Mouse (Mus musculus) thymus, adult 2 months (tissue): Measurements from ENCODE around the gene Mepe. TPM values are rescaled to one million over a fixed set of nuclear protein-coding genes. Genes with fewer than 3 reads are reported as not detected.

Experiments used
- DNase-seq: peaks from one replicate; pipeline ENCODE4 v3.0.0; 2021
- H3K27ac ChIP-seq: fragments of 200-500 bp; 2 replicates; pipeline ENCODE4 v1.5.1; 2012; ENCODE audit warnings: low read length, control low read depth; ENCODE audit not compliant: control insufficient read depth, insufficient read depth
- H3K27me3 ChIP-seq: fragments of 200-500 bp; 2 replicates; pipeline ENCODE4 v1.6.1; 2012; ENCODE audit warnings: mild to moderate bottlenecking, low read length, moderate library complexity, mixed read lengths; ENCODE audit not compliant: control insufficient read depth, insufficient read depth
- H3K36me3 ChIP-seq: fragments of 200-500 bp; 2 replicates; pipeline ENCODE4 v1.6.1; 2012; ENCODE audit warnings: mild to moderate bottlenecking, low read length, moderate library complexity; ENCODE audit not compliant: control insufficient read depth, insufficient read depth
- H3K4me1 ChIP-seq: fragments of 200-500 bp; replicated peaks from 2 replicates; pipeline ENCODE4 v1.6.1; 2012; ENCODE audit warnings: low read length; ENCODE audit not compliant: control insufficient read depth, insufficient read depth
- H3K4me3 ChIP-seq: fragments of 200-500 bp; 2 replicates; pipeline ENCODE4 v1.5.1; 2012; ENCODE audit warnings: mild to moderate bottlenecking, low read length, control low read depth, moderate library complexity; ENCODE audit not compliant: control insufficient read depth, insufficient read depth
- CTCF ChIP-seq: fragments of 200-500 bp; IDR thresholded peaks from 2 replicates; pipeline ENCODE4 v1.5.1; 2012; ENCODE audit warnings: mild to moderate bottlenecking, control low read depth, low read length, moderate library complexity, borderline replicate concordance; ENCODE audit not compliant: control insufficient read depth, poor library complexity, insufficient read depth; ENCODE audit errors: extremely low read depth
- POLR2A ChIP-seq: fragments of 200-500 bp; IDR thresholded peaks from 2 replicates; pipeline ENCODE4 v1.6.1; 2012; ENCODE audit warnings: mild to moderate bottlenecking, low read length, control low read depth, moderate library complexity; ENCODE audit not compliant: control insufficient read depth, poor library complexity, insufficient read depth; ENCODE audit errors: extremely low read depth
- WGBS: fragments of 180-500 bp; shearing (Covaris S2); methylation state at CpG from one replicate; pipeline ENCODE4 v1.1.7; 2018; 5-methylcytosine and 5-hydroxymethylcytosine counted together
- polyA plus RNA-seq: library from polyadenylated mRNA; depleted of rRNA; stranded (reverse); fragments of >200 nt; gene quantifications from 2 replicates; pipeline ENCODE4 v1.2.3, GENCODE M21; 2012

Mepe gene
- polyA plus RNA-seq, 1 experiment: not detected

DNA sequence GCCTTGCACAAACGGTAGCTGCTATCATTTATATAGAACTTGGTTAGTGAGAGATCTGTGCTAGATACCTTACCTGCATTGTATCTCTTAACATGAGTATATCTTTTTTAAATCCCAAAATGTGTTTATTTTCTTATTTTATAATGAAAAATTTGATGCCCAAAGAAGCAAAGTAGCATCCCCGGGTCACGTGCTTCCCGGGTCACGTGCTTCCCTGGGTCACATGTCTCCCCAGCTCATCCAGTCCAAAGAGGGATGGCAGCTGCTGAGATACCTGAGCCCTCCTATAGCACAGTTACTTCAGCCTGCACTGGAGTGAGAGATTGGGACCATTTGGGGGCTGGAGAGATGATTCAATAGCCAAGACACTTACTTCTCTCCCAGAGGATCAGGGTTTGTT, 10.8 kb downstream of the Mepe start:
- Histone ChIP-seq H3K4me1 (no peaks in the 10 kb centered on the region), H3K27ac (no peak overlapping the region)
- 81% methylated on average over 5 of the region's 5 CpGs for WGBS

GRCm38 (mm10) chr5:104337491-104337890, 12.4 kb downstream of the Mepe start:
- H3K27ac ChIP-seq: no peak overlapping the region
- no peaks in the 10 kb centered on the region for H3K36me3 ChIP-seq
- H3K4me1 ChIP-seq: no peaks in the 10 kb centered on the region
- H3K27me3 ChIP-seq: no peaks in the 10 kb centered on the region
- 94% methylated on average over 4 of the region's 4 CpGs for WGBS
- no peak for DNase-seq
- H3K4me3 ChIP-seq: no peak overlapping the region
- TF ChIP-seq CTCF: no peak
- TF ChIP-seq POLR2A: no peak

More for the DNA sequence above, 10.8 kb downstream of the Mepe start:
- no peaks in the 10 kb centered on the region for H3K36me3 ChIP-seq
- no peak for DNase-seq
- no peak overlapping the region for H3K4me3 ChIP-seq
- H3K27me3 ChIP-seq: no peaks in the 10 kb centered on the region
- TF ChIP-seq CTCF (no peak), POLR2A (no peak)

GRCm38 (mm10) chr5:104339009-104339408, 13.9 kb downstream of the Mepe start:
- TF ChIP-seq CTCF (no peak), POLR2A (no peak)
- H3K27ac ChIP-seq: no peak overlapping the region
- no peaks in the 10 kb centered on the region for H3K4me1 ChIP-seq
- DNase-seq: no peak
- no peaks in the 10 kb centered on the region for H3K36me3 ChIP-seq
- WGBS: 77% methylated on average over 5 of the region's 5 CpGs
- no peak overlapping the region for H3K4me3 ChIP-seq
- no peaks in the 10 kb centered on the region for H3K27me3 ChIP-seq

- Histone ChIP-seq H3K27ac (no peak overlapping the region), H3K27me3 (no peaks in the 10 kb centered on the region), H3K4me1 (no peaks in the 10 kb centered on the region), H3K4me3 (no peak overlapping the region), H3K36me3 (no peaks in the 10 kb centered on the region)
- 26% methylated on average over 14 of the region's 14 CpGs for WGBS
- DNase-seq: no peak
- TF ChIP-seq POLR2A (no peak), CTCF (no peak)
Observed at GRCm38 (mm10) chr5:104339706-104340512, 14.8 kb downstream of the Mepe start.

GRCm38 (mm10) chr5:104340513-104340829, 15.3 kb downstream of the Mepe start:
- Histone ChIP-seq H3K27me3 (no peaks in the 10 kb centered on the region), H3K4me1 (no peaks in the 10 kb centered on the region), H3K27ac (no peak overlapping the region), H3K4me3 (no peak overlapping the region), H3K36me3 (no peaks in the 10 kb centered on the region)
- TF ChIP-seq CTCF: no peak
- TF ChIP-seq POLR2A: no peak
- no peak for DNase-seq
- WGBS: 84% methylated on average over 4 of the region's 4 CpGs

- Histone ChIP-seq H3K4me3 (no peak overlapping the region), H3K27me3 (no peaks in the 10 kb centered on the region), H3K27ac (no peak overlapping the region), H3K36me3 (no peaks in the 10 kb centered on the region), H3K4me1 (no peaks in the 10 kb centered on the region)
- DNase-seq: no peak
- 46% methylated on average over 6 of the region's 6 CpGs for WGBS
- TF ChIP-seq CTCF: no peak
Observed at GRCm38 (mm10) chr5:104342881-104343280, 17.8 kb downstream of the Mepe start.
